Mouse (Mus musculus) hindbrain, embryonic 11.5 days (tissue): Measurements from ENCODE around the gene Dhcr24. TPM values are rescaled to one million over a fixed set of nuclear protein-coding genes. Genes with fewer than 3 reads are reported as not detected.

Experiments used
- ATAC-seq: fragments of 200-750 bp; cut with Nextera tagmentation; 2 replicates; pipeline ENCODE4 v1.8.0; 2017; ENCODE audit warnings: mild to moderate bottlenecking, moderate TSS enrichment, moderate library complexity; ENCODE audit not compliant: low FRiP score
- DNase-seq: peaks from one replicate; pipeline ENCODE4 v3.0.0-alpha.2; 2015; ENCODE audit warnings: low spot score
- H3K27ac ChIP-seq: fragments of 300-500 bp; sonication (generic); 2 replicates; pipeline ENCODE4 v1.5.1; 2014; ENCODE audit warnings: mild to moderate bottlenecking, low read depth, low read length
- H3K27me3 ChIP-seq: fragments of 300-500 bp; sonication (generic); 2 replicates; pipeline ENCODE4 v1.6.1; 2014; ENCODE audit warnings: mild to moderate bottlenecking, low read length, moderate library complexity, mixed read lengths; ENCODE audit not compliant: control insufficient read depth, insufficient read depth
- H3K36me3 ChIP-seq: fragments of 300-500 bp; sonication (generic); 2 replicates; pipeline ENCODE4 v1.6.1; 2014; ENCODE audit warnings: mild to moderate bottlenecking, low read length, moderate library complexity, mixed read lengths; ENCODE audit not compliant: control insufficient read depth, insufficient read depth
- H3K4me1 ChIP-seq: fragments of 300-500 bp; sonication (generic); replicated peaks from 2 replicates; pipeline ENCODE4 v1.6.1; 2014; ENCODE audit warnings: low read length, mixed read lengths; ENCODE audit not compliant: control insufficient read depth, insufficient read depth
- H3K4me2 ChIP-seq: fragments of 300-500 bp; sonication (generic); replicated peaks from 2 replicates; pipeline ENCODE4 v1.6.1; 2014; ENCODE audit warnings: mild to moderate bottlenecking, low read depth, low read length
- H3K4me3 ChIP-seq: fragments of 300-500 bp; sonication (generic); 2 replicates; pipeline ENCODE4 v1.5.1; 2014; ENCODE audit warnings: low read depth, low read length
- H3K9ac ChIP-seq: fragments of 300-500 bp; sonication (generic); 2 replicates; pipeline ENCODE4 v1.6.1; 2014; ENCODE audit warnings: low read depth, low read length
- H3K9me3 ChIP-seq: fragments of 300-500 bp; sonication (generic); 2 replicates; pipeline ENCODE4 v1.6.1; 2016; ENCODE audit warnings: low read length; ENCODE audit not compliant: control insufficient read depth
- WGBS: fragments of 180-500 bp; shearing (Covaris S2); extraction: QIAGEN DNeasy Blood & Tissue Kit; methylation state at CpG from one replicate; pipeline ENCODE4 v1.1.7; 2014; 5-methylcytosine and 5-hydroxymethylcytosine counted together
- polyA plus RNA-seq: library from polyadenylated mRNA; unstranded; fragments of >200 nt; fragmentation: Nextera tagmentation; extraction: Ambion mirVana; gene quantifications from 2 replicates; pipeline ENCODE4 v1.2.1, GENCODE M21; 2014

Gene Dhcr24
- polyA plus RNA-seq, 1 experiment from 2014 or later, result 34.9 TPM

GRCm38 (mm10) chr4:106613105-106613504 is 52.3 kb downstream of the Dhcr24 start:
- no peak overlapping the region for H3K4me3 ChIP-seq
- no peaks in the 10 kb centered on the region for H3K36me3 ChIP-seq
- no peak overlapping the region for H3K4me2 ChIP-seq
- peaks cover 2% of the 10 kb centered on the region; the same call in 1 of the 2 replicates for H3K4me1 ChIP-seq
- 74% methylated on average over 8 of the region's 8 CpGs for WGBS
- no peak for DNase-seq
- no peak overlapping the region for H3K27ac ChIP-seq
- ATAC-seq, result no peak
- H3K27me3 ChIP-seq, result 0 out of 2 replicates have a peak, but pooled peaks cover 2% of the 10 kb centered on the region
- H3K9ac ChIP-seq, result no peak overlapping the region
- H3K9me3 ChIP-seq, result no peaks in the 10 kb centered on the region

- DNase-seq (no peak), ATAC-seq (no peak)
- Histone ChIP-seq H3K9me3 (no peaks in the 10 kb centered on the region), H3K36me3 (no peaks in the 10 kb centered on the region), H3K27me3 (0 out of 2 replicates have a peak, but pooled peaks cover 2% of the 10 kb centered on the region), H3K4me3 (no peak overlapping the region), H3K4me2 (no peak overlapping the region), H3K9ac (no peak overlapping the region), H3K27ac (no peak overlapping the region), H3K4me1 (peaks cover 2% of the 10 kb centered on the region; the same call in 1 of the 2 replicates)
- WGBS, result 74% methylated on average over 3 of the region's 3 CpGs
Measured at GRCm38 (mm10) chr4:106613560-106613959, 52.7 kb downstream of the Dhcr24 start.

- DNase-seq, result peak; percentile 86
- Histone ChIP-seq H3K27me3 (0 out of 2 replicates have a peak, but pooled peaks cover 2% of the 10 kb centered on the region), H3K4me1 (peaks cover 2% of the 10 kb centered on the region; the same call in 1 of the 2 replicates), H3K27ac (no peak overlapping the region), H3K4me2 (no peak overlapping the region), H3K36me3 (no peaks in the 10 kb centered on the region), H3K9me3 (no peaks in the 10 kb centered on the region), H3K9ac (no peak overlapping the region), H3K4me3 (no peak overlapping the region)
- 46% methylated on average over 7 of the region's 7 CpGs for WGBS
- peak; percentile 60; the same call in 1 of the 2 replicates for ATAC-seq
Measured at GRCm38 (mm10) chr4:106614180-106614797, 53.5 kb downstream of the Dhcr24 start.

GRCm38 (mm10) chr4:106614881-106615280 is 54.0 kb downstream of the Dhcr24 start:
- no peaks in the 10 kb centered on the region for H3K9me3 ChIP-seq
- no peak overlapping the region for H3K27ac ChIP-seq
- DNase-seq (no peak), ATAC-seq (no peak)
- peaks cover 2% of the 10 kb centered on the region; the same call in 1 of the 2 replicates for H3K4me1 ChIP-seq
- no peaks in the 10 kb centered on the region for H3K36me3 ChIP-seq
- no peak overlapping the region for H3K9ac ChIP-seq
- 85% methylated on average over 9 of the region's 9 CpGs for WGBS
- no peak overlapping the region for H3K4me3 ChIP-seq
- 0 out of 2 replicates have a peak, but pooled peaks cover 2% of the 10 kb centered on the region for H3K27me3 ChIP-seq
- no peak overlapping the region for H3K4me2 ChIP-seq

GRCm38 (mm10) chr4:106615637-106616036 is 54.8 kb downstream of the Dhcr24 start:
- Histone ChIP-seq H3K4me3 (no peak overlapping the region), H3K9ac (no peak overlapping the region), H3K4me1 (peaks cover 2% of the 10 kb centered on the region; the same call in 1 of the 2 replicates), H3K27me3 (0 out of 2 replicates have a peak, but pooled peaks cover 2% of the 10 kb centered on the region), H3K27ac (no peak overlapping the region), H3K4me2 (no peak overlapping the region), H3K9me3 (no peaks in the 10 kb centered on the region), H3K36me3 (no peaks in the 10 kb centered on the region)
- ATAC-seq (no peak), DNase-seq (no peak)
- 77% methylated on average over 12 of the region's 12 CpGs for WGBS

GRCm38 (mm10) chr4:106617056-106617455 is 56.2 kb downstream of the Dhcr24 start, which contains the start of gene Lexm:
TSS of gene Lexm (minus strand) at chr4:106617241.
- Histone ChIP-seq H3K27me3 (peaks cover 9% of the 10 kb centered on the region), H3K4me2 (peak within 1 kb of the TSS; percentile 37), H3K9me3 (no peaks in the 10 kb centered on the region), H3K27ac (no peak within 1 kb of the TSS), H3K36me3 (no peaks in the 10 kb centered on the region), H3K4me3 (no peak within 1 kb of the TSS; the same call in 1 of the 2 replicates), H3K9ac (no peak within 1 kb of the TSS), H3K4me1 (peaks cover 2% of the 10 kb centered on the region; the same call in 1 of the 2 replicates)
- DNase-seq, result peak; percentile 31
- ATAC-seq, result no peak
- WGBS, result 1% methylated on average over 18 of the region's 19 CpGs

GRCm38 (mm10) chr4:106618898-106619297 is 58.1 kb downstream of the Dhcr24 start:
- no peak overlapping the region for H3K9ac ChIP-seq
- peaks cover 2% of the 10 kb centered on the region; the same call in 1 of the 2 replicates for H3K4me1 ChIP-seq
- peaks cover 27% of the 10 kb centered on the region for H3K27me3 ChIP-seq
- H3K27ac ChIP-seq, result no peak overlapping the region
- H3K9me3 ChIP-seq, result no peaks in the 10 kb centered on the region
- no peak overlapping the region for H3K4me3 ChIP-seq
- no peaks in the 10 kb centered on the region for H3K36me3 ChIP-seq
- 89% methylated on average over 4 of the region's 4 CpGs for WGBS
- H3K4me2 ChIP-seq, result no peak overlapping the region
- ATAC-seq, result no peak
- DNase-seq, result no peak

GRCm38 (mm10) chr4:106621428-106621827 is 60.6 kb downstream of the Dhcr24 start:
- no peak overlapping the region for H3K9ac ChIP-seq
- no peaks in the 10 kb centered on the region for H3K36me3 ChIP-seq
- H3K9me3 ChIP-seq, result no peaks in the 10 kb centered on the region
- no peak overlapping the region for H3K4me2 ChIP-seq
- peaks cover 29% of the 10 kb centered on the region for H3K27me3 ChIP-seq
- H3K4me3 ChIP-seq, result no peak overlapping the region
- H3K27ac ChIP-seq, result no peak overlapping the region
- WGBS, result 75% methylated on average over 3 of the region's 3 CpGs
- no peak for DNase-seq
- ATAC-seq, result no peak
- 0 out of 2 replicates have a peak, but pooled peaks cover 2% of the 10 kb centered on the region for H3K4me1 ChIP-seq

GRCm38 (mm10) chr4:106622030-106622493 is 61.2 kb downstream of the Dhcr24 start, which contains the start of gene Ttc22:
TSS of gene Ttc22 (plus strand) at chr4:106622432.
- Histone ChIP-seq H3K9ac (no peak within 1 kb of the TSS), H3K27me3 (peaks cover 28% of the 10 kb centered on the region), H3K36me3 (no peaks in the 10 kb centered on the region), H3K4me1 (0 out of 2 replicates have a peak, but pooled peaks cover under 1% of the 10 kb centered on the region), H3K4me2 (no peak within 1 kb of the TSS), H3K4me3 (no peak within 1 kb of the TSS), H3K27ac (no peak within 1 kb of the TSS), H3K9me3 (no peaks in the 10 kb centered on the region)
- WGBS, result 22% methylated on average over 16 of the region's 16 CpGs
- ATAC-seq (no peak), DNase-seq (no peak)
